Mouse (Mus musculus) brain, embryonic 14.5 days (tissue): ENCODE data around the gene Gm10401. TPM values are rescaled to one million over a fixed set of nuclear protein-coding genes. Genes with fewer than 3 reads are reported as not detected.
A peak's percentile ranks its signal among the peaks of the same experiment; 100 is the strongest.
"Not testable (repeated sequence)": the region's sequence is repeated elsewhere in the genome, so short reads cannot be mapped to it uniquely, and the experiment has no call there.

Source experiments
- DNase-seq: peaks from one replicate; pipeline ENCODE4 v3.0.0-alpha.2; 2011; ENCODE audit warnings: low read depth
- CTCF ChIP-seq: fragments of 200-500 bp; IDR thresholded peaks from 2 replicates; pipeline ENCODE4 v1.5.1; 2012; ENCODE audit warnings: inconsistent platforms, mild to moderate bottlenecking, moderate library complexity, borderline replicate concordance; ENCODE audit not compliant: insufficient read depth, insufficient read length; ENCODE audit errors: extremely low read depth
- POLR2A ChIP-seq: fragments of 200-500 bp; IDR thresholded peaks from 2 replicates; pipeline ENCODE4 v1.6.1; 2012; ENCODE audit warnings: mild to moderate bottlenecking, inconsistent platforms, borderline replicate concordance; ENCODE audit not compliant: poor library complexity, insufficient read depth, insufficient read length, severe bottlenecking; ENCODE audit errors: extremely low read depth
- polyA plus RNA-seq: library from polyadenylated mRNA; depleted of rRNA; stranded (reverse); fragments of >200 nt; gene quantifications from 2 replicates; pipeline ENCODE4 v1.2.3, GENCODE M21; 2012

The Gm10401 gene
- polyA plus RNA-seq, 1 experiment, result not detected

GRCm38 (mm10) chr5:115116426-115116825 lies 18.3 kb upstream of the Gm10401 start:
- no peak for TF ChIP-seq CTCF
- no peak for TF ChIP-seq POLR2A

GRCm38 (mm10) chr5:115114501-115114900 lies 16.4 kb upstream of the Gm10401 start:
- DNase-seq, result no peak
- no peak for TF ChIP-seq CTCF
- TF ChIP-seq POLR2A, result no peak

More at GRCm38 (mm10) chr5:115116426-115116825, 18.3 kb upstream of the Gm10401 start:
- DNase-seq, result no peak

- DNase-seq, result no peak
- TF ChIP-seq CTCF (no peak), POLR2A (no peak)
These were observed 15.1 kb upstream of the Gm10401 start for GRCm38 (mm10) chr5:115113244-115113643.

GRCm38 (mm10) chr5:115111156-115111555 lies 13.1 kb upstream of the Gm10401 start:
- no peak for TF ChIP-seq CTCF
- no peak for TF ChIP-seq POLR2A
- no peak for DNase-seq

GRCm38 (mm10) chr5:115103253-115103652 lies 5.2 kb upstream of the Gm10401 start:
- DNase-seq, result not testable (repeated sequence)

- DNase-seq, result no peak
- no peak for TF ChIP-seq CTCF
- TF ChIP-seq POLR2A, result no peak
These were observed 4.1 kb upstream of the Gm10401 start for GRCm38 (mm10) chr5:115102231-115102630.

GRCm38 (mm10) chr5:115100473-115100872 lies 2.4 kb upstream of the Gm10401 start:
- no peak for DNase-seq
- TF ChIP-seq CTCF, result no peak
- no peak for TF ChIP-seq POLR2A

- DNase-seq, result no peak
- TF ChIP-seq POLR2A (no peak), CTCF (no peak)
These were observed 1.9 kb upstream of the Gm10401 start for GRCm38 (mm10) chr5:115099991-115100390.

- no peak for DNase-seq
- TF ChIP-seq POLR2A (no peak), CTCF (no peak)
These were observed 1.4 kb upstream of the Gm10401 start for GRCm38 (mm10) chr5:115099530-115099929.

- TF ChIP-seq POLR2A (no peak), CTCF (no peak)
- no peak for DNase-seq
These were observed 6.3 kb downstream of the Gm10401 start for GRCm38 (mm10) chr5:115091776-115092175.

GRCm38 (mm10) chr5:115091015-115091414 lies 7.1 kb downstream of the Gm10401 start:
- no peak for DNase-seq
- TF ChIP-seq POLR2A (no peak), CTCF (no peak)

- peak; percentile 9; the same call in 1 of the 2 replicates for TF ChIP-seq CTCF
- TF ChIP-seq POLR2A, result no peak
- no peak for DNase-seq
These were observed 8.4 kb downstream of the Gm10401 start for GRCm38 (mm10) chr5:115089592-115090268.

GRCm38 (mm10) chr5:115085675-115086074 lies 12.4 kb downstream of the Gm10401 start:
- TF ChIP-seq POLR2A (no peak), CTCF (no peak)
- DNase-seq, result no peak

GRCm38 (mm10) chr5:115083492-115083891 lies 14.6 kb downstream of the Gm10401 start:
- DNase-seq, result no peak
- no peak for TF ChIP-seq POLR2A
- TF ChIP-seq CTCF, result no peak
